Mouse (Mus musculus): ENCODE measurements around the gene Map3k19. TPM values are rescaled to one million over a fixed set of nuclear protein-coding genes. Genes with fewer than 3 reads are reported as not detected.

The Map3k19 gene
- 1 to 10 TPM; 4.7 to 7.5 TPM for total RNA-seq (2021)
- long read RNA-seq, experiment 1, partial matches to known transcripts: 0 of 1 reads
- long read RNA-seq, experiment 1, other reads (novel, unspliced or antisense): 1 of 1 reads
- long read RNA-seq, experiment 2, full-length matches to known transcripts: 1 of 2 reads
- long read RNA-seq, experiment 2, partial matches to known transcripts: 1 of 2 reads
- long read RNA-seq, experiment 2, other reads (novel, unspliced or antisense): 0 of 2 reads

DNA sequence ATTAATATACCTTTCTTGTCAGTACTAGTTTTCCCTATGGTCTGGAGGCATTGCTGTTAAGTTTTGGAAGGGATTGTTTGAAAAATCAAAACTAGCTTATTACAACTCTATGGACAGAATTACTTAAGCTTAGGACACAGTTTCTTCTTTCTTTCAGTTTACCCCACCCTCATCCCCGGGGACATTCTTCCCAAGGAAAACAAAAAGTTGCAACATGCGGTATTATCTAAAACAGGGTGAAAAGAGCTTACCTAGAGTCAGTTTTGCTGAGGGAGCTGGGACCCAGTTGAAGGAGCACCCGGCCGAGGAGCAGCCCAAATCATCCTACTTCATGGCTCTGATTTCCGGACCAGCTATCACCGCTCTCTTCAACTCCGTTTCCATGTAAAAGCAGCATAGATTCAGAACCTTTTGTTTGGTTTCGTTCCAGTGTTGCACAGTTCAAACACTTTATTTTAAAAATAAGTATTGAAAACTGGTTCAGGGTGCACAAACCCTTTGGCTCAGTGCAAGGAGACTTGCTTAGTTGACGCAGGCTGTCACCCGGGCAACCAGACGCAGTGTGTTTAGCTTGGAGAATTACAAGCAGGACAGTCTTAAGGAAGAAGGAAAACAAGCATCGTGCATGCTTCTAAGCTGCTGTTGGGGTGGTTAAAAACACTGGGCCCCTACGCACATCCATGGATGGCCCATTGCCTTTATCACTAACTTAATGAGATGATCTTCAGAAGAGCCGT, at the start of gene Map3k19:
TSS of gene Map3k19 (minus strand) at position 546 of the 737 bp plus-strand sequence.
- intact Hi-C loops (cut with DNase I): no loop called here
- peak; percentile 36 to 62 for DNase-seq (ENCODE audit: low spot score in 2 of 2)

- intact Hi-C loops (cut with DNase I): no loop called here
- no peak for DNase-seq (ENCODE audit: low spot score in 2 of 2)
Observed at GRCm38 (mm10) chr1:127899401-127899800, 44.6 kb upstream of the Map3k19 start.

GRCm38 (mm10) chr1:127869276-127869675, 14.4 kb upstream of the Map3k19 start:
- intact Hi-C loops (cut with DNase I): no loop called here
- no peak for DNase-seq (ENCODE audit: low spot score in 2 of 2)

- DNase-seq (ENCODE audit: low spot score in 2 of 2): peak; percentile 85 to 86
- intact Hi-C loops (cut with DNase I): no loop called here
Observed at GRCm38 (mm10) chr1:127868300-127869261, 13.8 kb upstream of the Map3k19 start, which contains the start of gene Rab3gap1. TSS of gene Rab3gap1 (plus strand) at chr1:127868773.

- DNase-seq (ENCODE audit: low spot score in 2 of 2): no peak
- intact Hi-C loops (cut with DNase I): no loop called here
Observed at GRCm38 (mm10) chr1:127863806-127864205, 9.0 kb upstream of the Map3k19 start.

GRCm38 (mm10) chr1:127861900-127862299, 7.1 kb upstream of the Map3k19 start:
- DNase-seq (ENCODE audit: low spot score in 2 of 2): no peak
- intact Hi-C loops (cut with DNase I): no loop called here

- intact Hi-C loops (cut with DNase I): no loop called here
- DNase-seq (ENCODE audit: low spot score in 2 of 2): no peak
Observed at GRCm38 (mm10) chr1:127860492-127860891, 5.7 kb upstream of the Map3k19 start.

DNA sequence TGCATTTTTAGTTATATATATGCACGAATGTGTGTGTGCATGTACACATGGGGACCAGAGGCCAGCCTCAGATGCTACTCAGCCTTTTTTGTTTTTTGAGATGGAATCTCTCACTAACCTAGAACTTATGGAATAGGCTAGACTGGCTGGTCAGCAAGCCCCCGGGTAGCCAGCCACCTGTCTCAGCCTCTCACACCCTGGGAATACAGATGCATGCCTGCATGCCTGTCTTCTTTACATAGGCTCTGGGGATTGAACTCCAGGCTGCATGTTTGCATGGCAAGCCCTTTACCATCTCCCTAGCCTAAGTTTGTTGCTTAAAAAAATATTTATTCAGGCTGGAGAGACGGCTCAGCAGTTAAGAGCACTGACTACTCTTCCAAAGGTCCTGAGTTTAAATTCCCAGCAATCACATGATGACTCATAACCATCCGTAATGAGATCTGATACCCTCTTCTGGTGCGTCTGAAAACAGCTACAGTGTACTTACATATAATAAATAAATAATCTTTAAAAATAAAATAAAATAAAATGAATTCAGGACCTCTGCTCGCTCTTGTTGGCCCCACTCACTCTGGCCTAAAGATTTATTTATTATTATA, 5.1 kb upstream of the Map3k19 start:
- DNase-seq (ENCODE audit: low spot score in 2 of 2): no peak
- intact Hi-C loops (cut with DNase I): no loop called here

GRCm38 (mm10) chr1:127858945-127859648, 4.3 kb upstream of the Map3k19 start:
- no peak for DNase-seq (ENCODE audit: low spot score in 2 of 2)
- intact Hi-C loops (cut with DNase I): no loop called here

GRCm38 (mm10) chr1:127850075-127850610, 4.7 kb downstream of the Map3k19 start:
- no peak for DNase-seq (ENCODE audit: low spot score in 2 of 2)
- intact Hi-C loops (cut with DNase I): no loop called here

DNA sequence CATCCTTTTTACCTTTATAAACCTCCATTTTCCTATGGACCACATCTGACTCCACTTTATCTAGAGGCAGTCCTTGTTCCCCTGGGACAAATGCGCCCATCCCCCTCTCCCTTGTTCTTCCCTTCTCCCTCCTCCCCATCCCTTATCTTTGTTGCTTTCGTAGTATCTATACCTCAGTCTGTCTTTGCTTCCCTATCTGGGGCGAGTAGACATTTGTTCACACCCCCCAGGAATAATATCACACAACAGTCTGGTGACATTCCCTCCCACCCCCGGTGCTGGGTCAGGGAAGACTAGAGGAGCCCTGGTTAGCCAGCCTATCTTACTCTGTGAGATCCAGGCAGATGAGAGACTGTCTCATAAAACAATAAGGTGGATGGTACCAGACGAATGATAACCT, 9.4 kb downstream of the Map3k19 start:
- intact Hi-C loops (cut with DNase I): no loop called here
- no peak for DNase-seq (ENCODE audit: low spot score in 2 of 2)

GRCm38 (mm10) chr1:127838602-127839001, 16.2 kb downstream of the Map3k19 start:
- intact Hi-C loops (cut with DNase I): no loop called here
- peak in 1 of 2 experiments; percentile 15 for DNase-seq (ENCODE audit: low spot score in 2 of 2)

DNA sequence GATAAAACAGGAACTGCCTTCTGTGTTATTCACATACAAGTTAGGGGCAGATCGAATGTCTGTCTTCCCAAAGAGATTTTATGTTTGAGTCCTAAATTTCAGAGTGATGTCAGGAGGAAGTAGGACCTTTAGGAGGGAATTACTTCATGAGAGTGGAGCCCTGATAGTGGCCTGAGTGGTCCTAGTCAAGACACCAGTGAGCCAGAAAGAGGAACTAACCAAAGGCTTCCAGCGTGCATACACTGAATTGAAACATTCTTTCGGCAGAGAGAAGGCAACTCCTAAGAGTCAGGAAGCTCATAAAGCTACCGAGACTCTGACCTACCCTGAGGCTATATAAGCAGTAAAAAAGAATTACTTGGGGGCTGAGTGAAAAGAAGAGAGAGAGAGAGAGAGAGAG, 18.2 kb downstream of the Map3k19 start:
- DNase-seq (ENCODE audit: low spot score in 2 of 2): no peak
- intact Hi-C loops (cut with DNase I): no loop called here

- intact Hi-C loops (cut with DNase I): no loop called here
- DNase-seq (ENCODE audit: low spot score in 2 of 2): no peak
Observed at GRCm38 (mm10) chr1:127834202-127834601, 20.6 kb downstream of the Map3k19 start.

DNA sequence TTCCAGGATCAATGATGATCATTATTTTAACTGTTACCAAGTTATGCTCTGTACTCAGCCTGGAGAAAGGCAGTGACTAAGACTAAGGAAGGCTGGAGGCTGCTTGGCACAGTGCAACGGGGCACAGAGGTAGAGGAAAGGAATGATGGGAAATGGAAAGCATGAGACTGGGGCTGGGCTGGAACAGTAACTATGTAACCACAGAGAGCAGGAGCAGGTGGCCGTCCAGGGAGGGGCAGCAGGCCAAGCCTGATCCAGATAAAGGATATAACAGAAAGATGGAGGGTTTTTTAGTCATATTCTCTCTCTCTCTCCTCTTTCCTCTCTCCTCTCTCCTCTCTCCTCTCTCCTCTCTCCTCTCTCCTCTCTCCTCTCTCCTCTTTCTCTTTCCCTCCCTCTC, 21.1 kb downstream of the Map3k19 start:
- DNase-seq (ENCODE audit: low spot score in 2 of 2): no peak
- intact Hi-C loops (cut with DNase I): no loop called here

- intact Hi-C loops (cut with DNase I): no loop called here
- DNase-seq (ENCODE audit: low spot score in 2 of 2): no peak
Observed at GRCm38 (mm10) chr1:127830215-127830921, 24.5 kb downstream of the Map3k19 start.

GRCm38 (mm10) chr1:127827325-127827724, 27.5 kb downstream of the Map3k19 start:
- intact Hi-C loops (cut with DNase I): loop anchor here (5.0 kb wide), 2 partner anchors 95 to 315 kb away; no protein-coding TSS in a partner anchor
- peak; percentile 41 to 55 for DNase-seq (ENCODE audit: low spot score in 2 of 2)

DNA sequence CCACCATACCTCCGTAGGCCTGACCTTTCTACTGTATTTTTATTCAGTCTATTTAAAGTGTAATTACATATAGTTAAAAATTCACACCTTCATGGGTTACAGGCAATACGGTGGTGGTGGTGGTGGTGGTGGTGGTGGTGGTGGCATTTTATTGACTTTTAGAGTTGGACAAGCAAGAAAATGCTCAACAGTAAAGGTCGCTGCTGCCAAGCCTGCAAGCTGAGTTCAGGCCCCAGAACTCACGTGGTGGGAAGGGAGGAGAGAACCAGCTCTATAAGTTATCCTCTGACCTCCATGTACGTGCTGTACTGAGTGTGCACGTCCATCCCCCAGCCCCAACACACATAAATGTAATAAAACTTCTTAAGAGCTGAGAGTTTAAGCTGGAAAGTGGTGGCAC, 38.5 kb downstream of the Map3k19 start:
- DNase-seq (ENCODE audit: low spot score in 2 of 2): no peak
- intact Hi-C loops (cut with DNase I): no loop called here

Measured in left cerebral cortex, postnatal 14 days (tissue).